Mouse (Mus musculus): ENCODE measurements around the gene Nvl.
A peak's percentile ranks its signal among the peaks of the same experiment; 100 is the strongest.

Gene Nvl

GRCm38 (mm10) chr1:181069671-181070070 is 74.3 kb downstream of the Nvl start:
- DNase-seq (ENCODE audit: extremely low read depth, low read depth), result no peak

- DNase-seq (ENCODE audit: extremely low read depth, low read depth), result peak; percentile 58
Measured at GRCm38 (mm10) chr1:181068344-181068743, 75.7 kb downstream of the Nvl start.

- no peak for DNase-seq (ENCODE audit: extremely low read depth, low read depth)
Measured at GRCm38 (mm10) chr1:181064648-181065047, 79.4 kb downstream of the Nvl start.

GRCm38 (mm10) chr1:181063991-181064390 is 80.0 kb downstream of the Nvl start:
- DNase-seq (ENCODE audit: extremely low read depth, low read depth), result no peak

GRCm38 (mm10) chr1:181061784-181062485 is 82.1 kb downstream of the Nvl start:
- no peak for DNase-seq (ENCODE audit: extremely low read depth, low read depth)

- DNase-seq (ENCODE audit: extremely low read depth, low read depth), result no peak
Measured at GRCm38 (mm10) chr1:181052898-181053297, 91.1 kb downstream of the Nvl start.

GRCm38 (mm10) chr1:181050937-181051336 is 93.1 kb downstream of the Nvl start, which contains the start of gene 9130409I23Rik:
TSS of gene 9130409I23Rik (plus strand) at chr1:181051237.
- DNase-seq (ENCODE audit: extremely low read depth, low read depth), result no peak

- no peak for DNase-seq (ENCODE audit: extremely low read depth, low read depth)
Measured at GRCm38 (mm10) chr1:181049328-181049842, 94.6 kb downstream of the Nvl start.

GRCm38 (mm10) chr1:181047520-181047919 is 96.5 kb downstream of the Nvl start:
- DNase-seq (ENCODE audit: extremely low read depth, low read depth), result no peak

- peak; percentile 25 for DNase-seq (ENCODE audit: extremely low read depth, low read depth)
Measured at GRCm38 (mm10) chr1:181039652-181040051, 104.4 kb downstream of the Nvl start.

GRCm38 (mm10) chr1:181037623-181038022 is 106.4 kb downstream of the Nvl start:
- DNase-seq (ENCODE audit: extremely low read depth, low read depth), result no peak

Measured in MEL-GATA-1-ER (cell line).